Mouse (Mus musculus): ENCODE results near the gene Uck2. TPM values are rescaled to one million over a fixed set of nuclear protein-coding genes. Genes with fewer than 3 reads are reported as not detected.

Uck2 gene
- polyA plus RNA-seq, 1 experiment from 2014 or later, result 67.7 TPM

DNA sequence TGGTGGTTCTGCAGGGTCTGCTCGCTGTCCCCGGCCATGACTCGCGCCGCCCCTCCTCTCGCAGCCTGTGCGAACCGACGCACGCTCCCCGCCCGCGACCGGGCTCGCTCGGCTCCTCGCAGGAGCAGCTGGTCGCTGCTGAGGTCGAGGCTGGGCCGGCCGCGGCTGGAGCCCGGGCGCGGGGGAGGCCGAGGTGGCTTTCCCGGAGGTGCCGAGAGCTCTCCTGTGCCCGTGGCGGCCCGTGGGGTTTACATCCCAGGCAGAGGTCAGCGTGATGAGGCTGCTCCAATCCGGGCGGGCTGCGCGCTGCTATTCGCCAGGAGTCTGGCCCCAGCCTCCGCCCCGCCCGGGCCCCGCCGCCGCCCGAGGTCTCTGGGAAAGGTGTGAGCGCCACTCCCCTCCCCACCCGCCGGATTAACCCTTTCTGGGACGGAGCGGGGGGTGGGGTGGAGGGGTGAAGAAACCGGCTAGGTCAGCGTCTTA is 242 bp downstream of the Uck2 start:
- peak overlapping the region; percentile 91 for H3K4me3 ChIP-seq (ENCODE audit: low read length)
- peaks cover 31% of the 10 kb centered on the region for H3K4me1 ChIP-seq (ENCODE audit: insufficient read depth, low read length)
- no peaks in the 10 kb centered on the region for H3K9me3 ChIP-seq (ENCODE audit: low read length)
- peak overlapping the region; percentile 96 for H3K27ac ChIP-seq (ENCODE audit: low read length)
- peak overlapping the region; percentile 89 for H3K4me2 ChIP-seq (replicated peaks; ENCODE audit: low read depth, low read length)
- peak overlapping the region; percentile 84 for H3K9ac ChIP-seq (replicated peaks; ENCODE audit: low read length)
- ATAC-seq (ENCODE audit: low FRiP score, low TSS enrichment), result peak; percentile 93
- H3K27me3 ChIP-seq (ENCODE audit: insufficient read depth, low read length), result no peaks in the 10 kb centered on the region
- H3K36me3 ChIP-seq (ENCODE audit: insufficient read depth, low read length), result no peaks in the 10 kb centered on the region
- WGBS, result 1% methylated on average over 51 of the region's 51 CpGs

- peak; percentile 22 for ATAC-seq (ENCODE audit: low FRiP score, low TSS enrichment)
- peak overlapping the region; percentile 84 for H3K9ac ChIP-seq (replicated peaks; ENCODE audit: low read length)
- under 1% methylated on average over 73 of the region's 73 CpGs for WGBS
Observed at GRCm38 (mm10) chr1:167284258-167284836, 773 bp downstream of the Uck2 start.

GRCm38 (mm10) chr1:167283441-167284257 is 1.5 kb downstream of the Uck2 start:
- H3K36me3 ChIP-seq (ENCODE audit: insufficient read depth, low read length), result no peaks in the 10 kb centered on the region
- ATAC-seq (ENCODE audit: low FRiP score, low TSS enrichment), result peak; percentile 39
- under 1% methylated on average over 44 of the region's 44 CpGs for WGBS
- H3K4me1 ChIP-seq (ENCODE audit: insufficient read depth, low read length), result peaks cover 23% of the 10 kb centered on the region
- H3K9me3 ChIP-seq (ENCODE audit: low read length), result no peaks in the 10 kb centered on the region
- H3K27me3 ChIP-seq (ENCODE audit: insufficient read depth, low read length), result no peaks in the 10 kb centered on the region
- peak overlapping the region; percentile 91 for H3K4me3 ChIP-seq (ENCODE audit: low read length)
- H3K4me2 ChIP-seq (replicated peaks; ENCODE audit: low read depth, low read length), result peak overlapping the region; percentile 89
- peak overlapping the region; percentile 84 for H3K9ac ChIP-seq (replicated peaks; ENCODE audit: low read length)
- peak overlapping the region; percentile 96 for H3K27ac ChIP-seq (ENCODE audit: low read length)

More at GRCm38 (mm10) chr1:167284258-167284836, 773 bp downstream of the Uck2 start:
- no peaks in the 10 kb centered on the region for H3K27me3 ChIP-seq (ENCODE audit: insufficient read depth, low read length)
- peaks cover 26% of the 10 kb centered on the region for H3K4me1 ChIP-seq (ENCODE audit: insufficient read depth, low read length)
- peak overlapping the region; percentile 89 for H3K4me2 ChIP-seq (replicated peaks; ENCODE audit: low read depth, low read length)
- peak overlapping the region; percentile 91 for H3K4me3 ChIP-seq (ENCODE audit: low read length)
- no peaks in the 10 kb centered on the region for H3K36me3 ChIP-seq (ENCODE audit: insufficient read depth, low read length)
- peak overlapping the region; percentile 96 for H3K27ac ChIP-seq (ENCODE audit: low read length)
- H3K9me3 ChIP-seq (ENCODE audit: low read length), result no peaks in the 10 kb centered on the region

- no peak overlapping the region for H3K27ac ChIP-seq (ENCODE audit: low read length)
- no peaks in the 10 kb centered on the region for H3K36me3 ChIP-seq (ENCODE audit: insufficient read depth, low read length)
- no peak overlapping the region for H3K9ac ChIP-seq (replicated peaks; ENCODE audit: low read length)
- 49% methylated on average over 5 of the region's 5 CpGs for WGBS
- peak overlapping the region; percentile 91 for H3K4me3 ChIP-seq (ENCODE audit: low read length)
- H3K9me3 ChIP-seq (ENCODE audit: low read length), result no peaks in the 10 kb centered on the region
- peak overlapping the region; percentile 89 for H3K4me2 ChIP-seq (replicated peaks; ENCODE audit: low read depth, low read length)
- ATAC-seq (ENCODE audit: low FRiP score, low TSS enrichment), result no peak
- H3K4me1 ChIP-seq (ENCODE audit: insufficient read depth, low read length), result peaks cover 21% of the 10 kb centered on the region
- H3K27me3 ChIP-seq (ENCODE audit: insufficient read depth, low read length), result no peaks in the 10 kb centered on the region
Observed at GRCm38 (mm10) chr1:167282768-167283167, 2.4 kb downstream of the Uck2 start.

DNA sequence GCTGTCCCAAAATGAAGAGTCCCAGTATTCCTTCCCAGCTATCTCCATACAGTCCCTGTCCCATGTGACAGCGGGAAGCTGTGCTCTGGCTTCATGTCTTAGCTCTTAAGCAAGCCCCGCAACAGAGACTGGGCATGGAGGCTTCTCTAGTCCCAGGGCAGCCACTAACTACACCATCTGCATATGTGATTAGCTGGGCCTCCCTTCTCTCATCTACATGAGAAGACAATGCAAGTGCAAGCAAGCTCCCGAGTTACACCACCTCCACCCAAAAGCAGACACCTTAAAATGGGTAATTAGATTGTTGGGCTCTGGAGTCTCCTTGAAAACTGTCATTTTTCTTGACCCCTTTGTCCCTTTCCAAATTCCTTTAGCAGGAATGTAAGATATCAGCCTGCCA is 3.0 kb downstream of the Uck2 start:
- H3K36me3 ChIP-seq (ENCODE audit: insufficient read depth, low read length), result no peaks in the 10 kb centered on the region
- H3K4me2 ChIP-seq (replicated peaks; ENCODE audit: low read depth, low read length), result no peak overlapping the region
- peaks cover 21% of the 10 kb centered on the region for H3K4me1 ChIP-seq (ENCODE audit: insufficient read depth, low read length)
- 77% methylated on average over 3 of the region's 3 CpGs for WGBS
- no peak overlapping the region for H3K9ac ChIP-seq (replicated peaks; ENCODE audit: low read length)
- H3K27ac ChIP-seq (ENCODE audit: low read length), result no peak overlapping the region
- no peak overlapping the region for H3K4me3 ChIP-seq (ENCODE audit: low read length)
- no peaks in the 10 kb centered on the region for H3K9me3 ChIP-seq (ENCODE audit: low read length)
- no peaks in the 10 kb centered on the region for H3K27me3 ChIP-seq (ENCODE audit: insufficient read depth, low read length)
- no peak for ATAC-seq (ENCODE audit: low FRiP score, low TSS enrichment)

DNA sequence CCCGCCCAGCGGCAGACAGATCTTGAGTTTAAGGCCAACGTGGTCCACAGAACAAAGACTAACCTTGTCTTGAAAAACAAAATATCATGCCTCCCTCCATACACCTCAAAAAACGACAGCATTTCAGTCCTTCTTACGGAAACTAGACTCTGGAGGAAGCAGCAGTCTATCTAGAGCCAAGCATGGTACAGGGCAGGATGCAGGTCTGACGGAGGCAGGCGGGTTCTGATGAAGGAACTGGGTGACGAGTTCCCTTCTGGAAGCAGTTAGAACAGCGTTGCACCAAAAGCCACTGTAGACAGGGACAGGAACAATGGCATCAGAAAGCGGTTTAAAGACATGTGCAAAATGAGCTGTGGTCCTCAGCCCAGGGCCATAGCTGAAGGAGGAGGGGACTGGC is 5.1 kb downstream of the Uck2 start:
- H3K9ac ChIP-seq (replicated peaks; ENCODE audit: low read length), result no peak overlapping the region
- no peak for ATAC-seq (ENCODE audit: low FRiP score, low TSS enrichment)
- 90% methylated on average over 10 of the region's 10 CpGs for WGBS
- H3K9me3 ChIP-seq (ENCODE audit: low read length), result no peaks in the 10 kb centered on the region
- no peaks in the 10 kb centered on the region for H3K36me3 ChIP-seq (ENCODE audit: insufficient read depth, low read length)
- H3K4me3 ChIP-seq (ENCODE audit: low read length), result no peak overlapping the region
- no peak overlapping the region for H3K27ac ChIP-seq (ENCODE audit: low read length)
- no peak overlapping the region for H3K4me2 ChIP-seq (replicated peaks; ENCODE audit: low read depth, low read length)
- no peaks in the 10 kb centered on the region for H3K27me3 ChIP-seq (ENCODE audit: insufficient read depth, low read length)
- H3K4me1 ChIP-seq (ENCODE audit: insufficient read depth, low read length), result peaks cover 13% of the 10 kb centered on the region

DNA sequence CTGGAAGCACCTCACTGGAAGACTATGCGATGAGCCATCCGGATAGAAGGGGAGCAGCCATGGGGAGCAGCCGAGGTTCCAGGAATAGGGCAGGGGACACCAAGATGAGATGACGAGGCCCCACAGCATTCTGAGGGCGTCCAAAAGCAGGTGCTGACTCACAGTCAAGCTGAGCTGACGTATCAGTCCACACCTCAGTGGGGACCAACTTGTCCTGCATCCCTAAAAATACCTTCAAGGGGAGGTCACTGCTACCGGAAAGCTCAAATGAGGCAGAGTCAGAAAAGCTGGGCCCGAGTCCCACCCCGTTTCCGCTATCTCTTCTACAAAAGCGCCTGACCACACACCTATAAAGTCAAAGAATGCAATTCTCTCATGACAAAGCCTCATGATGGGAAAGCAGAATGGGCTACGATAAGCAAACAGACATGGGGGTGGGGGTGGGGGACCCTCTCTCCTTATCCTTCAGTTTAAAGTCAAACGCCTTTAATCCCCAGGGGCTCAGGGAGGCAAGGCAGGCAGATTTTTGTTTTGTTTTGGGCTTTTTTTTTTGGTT is 5.9 kb downstream of the Uck2 start:
- Histone ChIP-seq H3K27me3 (ENCODE audit: insufficient read depth, low read length) (no peaks in the 10 kb centered on the region), H3K4me1 (ENCODE audit: insufficient read depth, low read length) (peaks cover 13% of the 10 kb centered on the region), H3K9ac (replicated peaks; ENCODE audit: low read length) (no peak overlapping the region), H3K27ac (ENCODE audit: low read length) (no peak overlapping the region), H3K36me3 (ENCODE audit: insufficient read depth, low read length) (no peaks in the 10 kb centered on the region), H3K4me3 (ENCODE audit: low read length) (no peak overlapping the region), H3K4me2 (replicated peaks; ENCODE audit: low read depth, low read length) (no peak overlapping the region), H3K9me3 (ENCODE audit: low read length) (no peaks in the 10 kb centered on the region)
- WGBS, result 87% methylated on average over 13 of the region's 13 CpGs
- ATAC-seq (ENCODE audit: low FRiP score, low TSS enrichment), result no peak

DNA sequence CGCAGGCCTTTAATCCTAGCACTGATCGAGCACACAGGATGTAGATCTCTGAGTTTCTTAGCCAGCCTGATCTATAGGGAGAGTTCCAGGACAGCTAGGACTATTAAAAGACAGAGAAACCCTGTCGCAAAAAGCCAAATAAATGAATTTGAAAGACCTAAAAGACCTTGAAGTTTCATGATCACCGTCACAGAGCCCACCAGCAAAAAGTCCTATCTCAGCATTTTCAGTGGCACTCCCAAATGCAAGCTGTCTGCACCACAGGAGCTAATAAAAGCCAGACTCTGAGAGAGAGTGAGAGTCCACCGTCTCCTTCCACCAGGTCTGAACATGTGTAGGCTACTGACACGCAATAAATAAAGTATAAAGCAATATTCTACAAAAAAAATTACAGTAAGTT is 6.7 kb downstream of the Uck2 start:
- ATAC-seq (ENCODE audit: low FRiP score, low TSS enrichment), result no peak
- no peaks in the 10 kb centered on the region for H3K36me3 ChIP-seq (ENCODE audit: insufficient read depth, low read length)
- H3K9me3 ChIP-seq (ENCODE audit: low read length), result no peaks in the 10 kb centered on the region
- no peak overlapping the region for H3K4me2 ChIP-seq (replicated peaks; ENCODE audit: low read depth, low read length)
- no peaks in the 10 kb centered on the region for H3K27me3 ChIP-seq (ENCODE audit: insufficient read depth, low read length)
- H3K9ac ChIP-seq (replicated peaks; ENCODE audit: low read length), result no peak overlapping the region
- WGBS, result 65% methylated on average over 6 of the region's 6 CpGs
- no peak overlapping the region for H3K27ac ChIP-seq (ENCODE audit: low read length)
- no peak overlapping the region for H3K4me3 ChIP-seq (ENCODE audit: low read length)
- peaks cover 19% of the 10 kb centered on the region for H3K4me1 ChIP-seq (ENCODE audit: insufficient read depth, low read length)

GRCm38 (mm10) chr1:167274646-167275390 is 10.3 kb downstream of the Uck2 start:
- 77% methylated on average over 12 of the region's 12 CpGs for WGBS
- Histone ChIP-seq H3K4me2 (replicated peaks; ENCODE audit: low read depth, low read length) (no peak overlapping the region), H3K9ac (replicated peaks; ENCODE audit: low read length) (no peak overlapping the region), H3K36me3 (ENCODE audit: insufficient read depth, low read length) (no peaks in the 10 kb centered on the region), H3K27me3 (ENCODE audit: insufficient read depth, low read length) (no peaks in the 10 kb centered on the region), H3K4me1 (ENCODE audit: insufficient read depth, low read length) (peaks cover 34% of the 10 kb centered on the region), H3K9me3 (ENCODE audit: low read length) (no peaks in the 10 kb centered on the region), H3K4me3 (ENCODE audit: low read length) (no peak overlapping the region), H3K27ac (ENCODE audit: low read length) (no peak overlapping the region)
- ATAC-seq (ENCODE audit: low FRiP score, low TSS enrichment), result no peak
